Mouse (Mus musculus) ES-CJ7 (cell line): ENCODE data around the gene Vmn1r236.
A peak's percentile ranks its signal among the peaks of the same experiment; 100 is the strongest.

Experiments used
- DNase-seq: peaks from one replicate; pipeline ENCODE4 v3.0.0; 2011; ENCODE audit warnings: low read depth, low spot score

Gene Vmn1r236

GRCm38 (mm10) chr17:21282642-21283041, at the start of gene Vmn1r236:
Gene Vmn1r236 (plus strand): TSS chr17:21282942.
- no peak for DNase-seq

- DNase-seq: no peak
These were observed 26.6 kb upstream of the Vmn1r236 start, which contains the start of gene Vmn1r235 for GRCm38 (mm10) chr17:21256111-21256510. Gene Vmn1r235 (plus strand): TSS chr17:21256411.

- peak; percentile 85 for DNase-seq
These were observed 10.6 kb upstream of the Vmn1r236 start for GRCm38 (mm10) chr17:21272103-21272502.

GRCm38 (mm10) chr17:21284395-21284794, 1.7 kb downstream of the Vmn1r236 start:
- no peak for DNase-seq

GRCm38 (mm10) chr17:21289695-21290094, 7.0 kb downstream of the Vmn1r236 start:
- DNase-seq: no peak

- no peak for DNase-seq
These were observed 28.8 kb downstream of the Vmn1r236 start, which contains the start of gene Vmn1r237 for GRCm38 (mm10) chr17:21311565-21311964. Gene Vmn1r237 (plus strand): TSS chr17:21311865.
